Comparison of ENCODE assay signal across 13 mouse cellular contexts in the genomic region with DNA sequence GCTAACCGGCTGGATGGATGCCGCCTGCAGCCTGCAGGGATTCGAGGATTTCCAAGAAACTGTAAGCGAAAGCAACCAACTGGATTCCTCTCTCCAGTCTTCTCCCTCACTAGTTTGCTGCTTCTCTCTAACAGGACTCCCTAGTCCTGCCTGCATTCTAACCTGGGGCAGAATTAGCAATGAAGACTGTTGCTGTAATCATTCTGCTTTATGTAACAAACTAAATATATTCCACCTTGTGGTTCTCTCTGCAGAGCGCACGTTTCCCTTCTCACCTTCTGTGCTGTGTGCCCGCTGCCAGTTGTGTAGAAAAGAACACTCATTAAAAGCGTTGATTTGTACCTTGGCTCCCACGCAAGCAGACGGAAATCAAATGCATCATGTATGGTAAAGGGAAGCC. TPM values are rescaled to one million over a fixed set of nuclear protein-coding genes. Genes with fewer than 3 reads are reported as not detected.
DNase-seq lines count a peak whose midpoint lies in the region.
"Had no signal": no experiment of that assay in that cellular context is flagged by ENCODE, and none has a peak within 500 bp of the region (broad histone marks: within the 10 kb centered on the region; RNA-seq: fewer than 3 reads in every experiment).

No protein-coding gene starts in this region.

- intact Hi-C loops in left cerebral cortex, postnatal 36 days (cut with DNase I), result no loop called here
- intact Hi-C loops in left cerebral cortex, postnatal 10 days (cut with DNase I), result no loop called here

- peak; percentile 41 for DNase-seq in layer of hippocampus, adult 11-12 months (ENCODE audit: low spot score)
- DNase-seq in layer of hippocampus, adult 9-10 months (ENCODE audit: low spot score), result no peak
- peak; percentile 11 to 32 for DNase-seq in left cerebral cortex, postnatal 36 days (ENCODE audit: low spot score in 2 of 2)
- DNase-seq in left cerebral cortex, postnatal 10 days (ENCODE audit: extremely low spot score in 1 of 2, low spot score in 2 of 2), result no peak
- peak; percentile 18 for DNase-seq in A20 (ENCODE audit: low read depth, low spot score)
- DNase-seq in layer of hippocampus, adult 9-11 months, result peak; percentile 47
- no peak for DNase-seq in kidney, adult 8-10 months
- DNase-seq: adrenal gland, adult 2 months; adrenal gland, postnatal 25 days; cerebellum, adult 2 months; cerebellum, postnatal 10 days; forebrain, postnatal 0 days; heart, adult 2 months had no signal

RNA-seq across cellular contexts. Expression of a gene that starts 37.2 kb away (rescaled TPM):
- total RNA-seq in left cerebral cortex, postnatal 36 days (2021), result under 1 TPM; 0.23 to 0.42 TPM
- total RNA-seq in left cerebral cortex, postnatal 10 days (2021), result under 1 TPM; 0.61 to 0.84 TPM

Comparison
In these comparisons a context has a peak if more than half of its experiments do, and no peak if none do; other contexts are left out.
1. DNase-seq: peak in layer of hippocampus, adult 11-12 months (single experiment), left cerebral cortex, postnatal 36 days (2 of 2), A20 (single experiment) and layer of hippocampus, adult 9-11 months (single experiment); none in layer of hippocampus, adult 9-10 months (single experiment), left cerebral cortex, postnatal 10 days (0 of 2) and kidney, adult 8-10 months (0 of 2).